In genomic region chr16:96370213-96370612, GRCm38 (mm10) we compare ENCODE assay signal across 18 mouse cellular contexts.
A peak's percentile ranks its signal among the peaks of the same experiment; 100 is the strongest.
DNase-seq lines count a peak whose midpoint lies in the region; ATAC-seq and TF ChIP-seq lines count a peak whose summit lies in the region.
"Had no signal": no experiment of that assay in that cellular context is flagged by ENCODE, and none has a peak within 500 bp of the region (broad histone marks: within the 10 kb centered on the region; RNA-seq: fewer than 3 reads in every experiment).

No protein-coding gene starts in this region.

- no peak for TF ChIP-seq POLR2A in heart, adult 2 months (IDR thresholded peaks at IDR 0.05; ENCODE audit: insufficient read depth, low read depth, low read length)

- no peak overlapping the region for H3K9ac ChIP-seq in heart, postnatal 0 days (replicated peaks; ENCODE audit: low read depth, low read length)
- H3K9ac ChIP-seq in heart, adult 2 months (ENCODE audit: low read depth, low read length): no peak overlapping the region
- no peak overlapping the region for H3K9ac ChIP-seq in hindbrain, postnatal 0 days (replicated peaks; ENCODE audit: low read length)
- H3K9ac ChIP-seq: embryonic facial prominence, embryonic 12.5 days; forebrain, embryonic 12.5 days; heart, embryonic 12.5 days had no signal

- DNase-seq in heart, postnatal 0 days (ENCODE audit: low spot score): no peak
- no peak for DNase-seq in heart, adult 2 months
- peak; percentile 47 for DNase-seq in c-Kit-positive CD71-negative TER-119-negative erythroid progenitor cells, embryonic 14.5 days (ENCODE audit: low read depth)
- peak; percentile 30 for DNase-seq in lung, postnatal 10 days
- DNase-seq in testis, postnatal 14 days (ENCODE audit: low spot score): no peak
- no peak for DNase-seq in layer of hippocampus, adult 18-20 months (ENCODE audit: low spot score in 2 of 2)
- DNase-seq in hindbrain, postnatal 0 days (ENCODE audit: low spot score): no peak
- DNase-seq: cerebellum, postnatal 14 days; kidney, adult 9 months; layer of hippocampus, adult 9-11 months; right cerebral cortex, postnatal 4 days had no signal

- H3K27ac ChIP-seq in heart, postnatal 0 days (ENCODE audit: low read depth): no peak overlapping the region
- no peak overlapping the region for H3K27ac ChIP-seq in heart, adult 2 months
- no peak overlapping the region for H3K27ac ChIP-seq in hindbrain, postnatal 0 days
- H3K27ac ChIP-seq: embryonic facial prominence, embryonic 12.5 days; forebrain, embryonic 12.5 days; limb, embryonic 10.5 days; macrophage had no signal

- peak; percentile 51; the same call in 1 of the 2 replicates for ATAC-seq in heart, postnatal 0 days (ENCODE audit: insufficient read depth, low read depth)
- ATAC-seq in neutrophil, adult 5-6 weeks (ENCODE audit: extremely low read depth, insufficient number of reproducible peaks, low FRiP score, poor library complexity, severe bottlenecking): peak; percentile 74
- no peak for ATAC-seq in hindbrain, postnatal 0 days

- H3K4me3 ChIP-seq in heart, postnatal 0 days (ENCODE audit: low read depth, low read length): no peak overlapping the region
- no peak overlapping the region for H3K4me3 ChIP-seq in heart, adult 2 months
- no peak overlapping the region for H3K4me3 ChIP-seq in hindbrain, postnatal 0 days (ENCODE audit: low read length)
- H3K4me3 ChIP-seq: embryonic facial prominence, embryonic 12.5 days; forebrain, embryonic 12.5 days; heart, embryonic 12.5 days; limb, embryonic 10.5 days had no signal

- H3K4me2 ChIP-seq in heart, postnatal 0 days (ENCODE audit: low read depth, low read length): no peak overlapping the region
- no peak overlapping the region for H3K4me2 ChIP-seq in hindbrain, postnatal 0 days (ENCODE audit: low read depth, low read length)
- H3K4me2 ChIP-seq: embryonic facial prominence, embryonic 12.5 days; forebrain, embryonic 12.5 days; heart, embryonic 12.5 days had no signal

- intact Hi-C loops in heart, adult 2 months (cut with DNase I): no loop called here

- no peaks in the 10 kb centered on the region for H3K27me3 ChIP-seq in heart, postnatal 0 days (ENCODE audit: control insufficient read depth, insufficient read depth, low read length)
- H3K27me3 ChIP-seq in heart, adult 2 months (ENCODE audit: control insufficient read depth, insufficient read depth, low read length): no peaks in the 10 kb centered on the region
- H3K27me3 ChIP-seq in hindbrain, postnatal 0 days (ENCODE audit: insufficient read depth, low read length): no peaks in the 10 kb centered on the region
- H3K27me3 ChIP-seq: embryonic facial prominence, embryonic 12.5 days; forebrain, embryonic 12.5 days; heart, embryonic 12.5 days had no signal

- H3K4me1 ChIP-seq in heart, postnatal 0 days (ENCODE audit: control insufficient read depth, insufficient read depth): no peaks in the 10 kb centered on the region
- no peaks in the 10 kb centered on the region for H3K4me1 ChIP-seq in heart, adult 2 months (ENCODE audit: control insufficient read depth, insufficient read depth, low read length)
- no peaks in the 10 kb centered on the region for H3K4me1 ChIP-seq in hindbrain, postnatal 0 days (ENCODE audit: insufficient read depth, low read length)
- H3K4me1 ChIP-seq: embryonic facial prominence, embryonic 12.5 days; forebrain, embryonic 12.5 days; limb, embryonic 10.5 days had no signal

- 42% methylated on average over 2 of the region's 2 CpGs for WGBS in heart, postnatal 0 days
- WGBS in heart, adult 2 months: 45% methylated on average over 2 of the region's 2 CpGs
- 84% methylated on average over 2 of the region's 2 CpGs for WGBS in hindbrain, postnatal 0 days

- H3K79me2 ChIP-seq in heart, adult 2 months (replicated peaks; ENCODE audit: control insufficient read depth, insufficient read depth, low read length): no peaks in the 10 kb centered on the region

- H3K36me3 ChIP-seq in heart, postnatal 0 days (replicated peaks; ENCODE audit: control insufficient read depth, insufficient read depth, low read length): no peaks in the 10 kb centered on the region
- H3K36me3 ChIP-seq in heart, adult 2 months (ENCODE audit: control insufficient read depth, insufficient read depth, low read length): no peaks in the 10 kb centered on the region
- H3K36me3 ChIP-seq in hindbrain, postnatal 0 days (ENCODE audit: insufficient read depth, low read length): no peaks in the 10 kb centered on the region
- H3K36me3 ChIP-seq: embryonic facial prominence, embryonic 12.5 days; forebrain, embryonic 12.5 days; G1E; heart, embryonic 12.5 days; limb, embryonic 10.5 days had no signal

- no peak for TF ChIP-seq CTCF in heart, postnatal 0 days (IDR thresholded peaks at IDR 0.05; ENCODE audit: low read depth)
- no peak for TF ChIP-seq CTCF in heart, adult 2 months (IDR thresholded peaks at IDR 0.05)
- no peak for TF ChIP-seq CTCF in hindbrain, postnatal 0 days (IDR thresholded peaks at IDR 0.05; ENCODE audit: low read depth)

- no peak for TF ChIP-seq EP300 in heart, postnatal 0 days (IDR thresholded peaks at IDR 0.05; ENCODE audit: low read depth)
- TF ChIP-seq EP300 in heart, adult 2 months (IDR thresholded peaks at IDR 0.05; ENCODE audit: insufficient read depth, low read depth, low read length): no peak

- H3K9me3 ChIP-seq in heart, postnatal 0 days (replicated peaks; ENCODE audit: control insufficient read depth, low read length): no peaks in the 10 kb centered on the region
- H3K9me3 ChIP-seq in hindbrain, postnatal 0 days (ENCODE audit: low read length): no peaks in the 10 kb centered on the region
- H3K9me3 ChIP-seq: embryonic facial prominence, embryonic 12.5 days; forebrain, embryonic 12.5 days; limb, embryonic 10.5 days had no signal

Comparison
In these comparisons a context has a peak if more than half of its experiments do, and no peak if none do; other contexts are left out.
1. DNase-seq: peak in c-Kit-positive CD71-negative TER-119-negative erythroid progenitor cells, embryonic 14.5 days (single experiment) and lung, postnatal 10 days (single experiment); none in heart, postnatal 0 days (single experiment), heart, adult 2 months (0 of 2), testis, postnatal 14 days (single experiment), layer of hippocampus, adult 18-20 months (0 of 2) and hindbrain, postnatal 0 days (single experiment).